Mouse (Mus musculus) testis, adult 2 months (tissue): ENCODE results near the gene Tiam1. TPM values are rescaled to one million over a fixed set of nuclear protein-coding genes. Genes with fewer than 3 reads are reported as not detected.

Source experiments
- H3K27ac ChIP-seq: fragments of 200-500 bp; 2 replicates; pipeline ENCODE4 v1.5.1; 2012; ENCODE audit warnings: low read depth, low read length; ENCODE audit not compliant: control insufficient read depth, insufficient read depth
- H3K27me3 ChIP-seq: fragments of 200-500 bp; 2 replicates; pipeline ENCODE4 v1.6.1; 2012; ENCODE audit warnings: mild to moderate bottlenecking, low read length, moderate library complexity; ENCODE audit not compliant: control insufficient read depth, insufficient read depth
- H3K36me3 ChIP-seq: fragments of 200-500 bp; 2 replicates; pipeline ENCODE4 v1.6.1; 2012; ENCODE audit warnings: mild to moderate bottlenecking, low read length; ENCODE audit not compliant: control insufficient read depth, insufficient read depth
- H3K4me1 ChIP-seq: fragments of 200-500 bp; 2 replicates; pipeline ENCODE4 v1.6.1; 2012; ENCODE audit warnings: low read length; ENCODE audit not compliant: control insufficient read depth, insufficient read depth
- H3K4me3 ChIP-seq: fragments of 200-500 bp; 2 replicates; pipeline ENCODE4 v1.5.1; 2012; ENCODE audit warnings: low read depth, mild to moderate bottlenecking, low read length, moderate library complexity, mixed read lengths; ENCODE audit not compliant: control insufficient read depth
- CTCF ChIP-seq: fragments of 200-500 bp; IDR thresholded peaks from 2 replicates; pipeline ENCODE4 v1.5.1; 2012; ENCODE audit warnings: low read depth, mild to moderate bottlenecking, inconsistent platforms, low read length, moderate library complexity; ENCODE audit not compliant: control insufficient read depth, insufficient read depth, insufficient replicate concordance
- POLR2A ChIP-seq: fragments of 200-500 bp; IDR thresholded peaks from 2 replicates; pipeline ENCODE4 v1.6.1; 2012; ENCODE audit warnings: low read depth, mild to moderate bottlenecking, inconsistent platforms, low read length, moderate library complexity; ENCODE audit not compliant: control insufficient read depth
- polyA plus RNA-seq: library from polyadenylated mRNA; depleted of rRNA; stranded (reverse); fragments of >200 nt; gene quantifications from 2 replicates; pipeline ENCODE4 v1.2.3, GENCODE M21; 2012

Tiam1 gene
- polyA plus RNA-seq, 1 experiment, result 9.6 TPM

GRCm38 (mm10) chr16:89990288-89990955, 153.1 kb downstream of the Tiam1 start:
- peaks cover 4% of the 10 kb centered on the region; the same call in 1 of the 2 replicates for H3K4me1 ChIP-seq
- TF ChIP-seq CTCF, result no peak
- TF ChIP-seq POLR2A, result no peak
- H3K4me3 ChIP-seq, result no peak overlapping the region
- H3K27ac ChIP-seq, result no peak overlapping the region
- no peaks in the 10 kb centered on the region for H3K36me3 ChIP-seq
- no peaks in the 10 kb centered on the region for H3K27me3 ChIP-seq

GRCm38 (mm10) chr16:89989816-89990215, 153.8 kb downstream of the Tiam1 start:
- Histone ChIP-seq H3K4me1 (peaks cover 4% of the 10 kb centered on the region; the same call in 1 of the 2 replicates), H3K27me3 (no peaks in the 10 kb centered on the region), H3K27ac (no peak overlapping the region), H3K4me3 (no peak overlapping the region), H3K36me3 (no peaks in the 10 kb centered on the region)
- TF ChIP-seq CTCF, result no peak
- no peak for TF ChIP-seq POLR2A

GRCm38 (mm10) chr16:89986672-89987362, 156.8 kb downstream of the Tiam1 start:
- no peak for TF ChIP-seq POLR2A
- no peak for TF ChIP-seq CTCF
- H3K27me3 ChIP-seq, result no peaks in the 10 kb centered on the region
- no peak overlapping the region for H3K4me3 ChIP-seq
- H3K4me1 ChIP-seq, result peaks cover 2% of the 10 kb centered on the region; the same call in 1 of the 2 replicates
- no peak overlapping the region for H3K27ac ChIP-seq
- no peaks in the 10 kb centered on the region for H3K36me3 ChIP-seq

GRCm38 (mm10) chr16:89985702-89986481, 157.7 kb downstream of the Tiam1 start:
- no peak overlapping the region for H3K27ac ChIP-seq
- H3K36me3 ChIP-seq, result no peaks in the 10 kb centered on the region
- no peak for TF ChIP-seq POLR2A
- no peak for TF ChIP-seq CTCF

GRCm38 (mm10) chr16:89980075-89980744, 163.4 kb downstream of the Tiam1 start:
- no peak for TF ChIP-seq CTCF
- no peak for TF ChIP-seq POLR2A
- no peaks in the 10 kb centered on the region for H3K27me3 ChIP-seq
- no peaks in the 10 kb centered on the region for H3K36me3 ChIP-seq
- H3K27ac ChIP-seq, result no peak overlapping the region
- no peak overlapping the region for H3K4me3 ChIP-seq
- no peaks in the 10 kb centered on the region for H3K4me1 ChIP-seq

More at GRCm38 (mm10) chr16:89985702-89986481, 157.7 kb downstream of the Tiam1 start:
- no peak overlapping the region for H3K4me3 ChIP-seq
- no peaks in the 10 kb centered on the region for H3K27me3 ChIP-seq
- peaks cover 2% of the 10 kb centered on the region; the same call in 1 of the 2 replicates for H3K4me1 ChIP-seq

GRCm38 (mm10) chr16:89975441-89975840, 168.1 kb downstream of the Tiam1 start:
- TF ChIP-seq CTCF (no peak), POLR2A (no peak)
- Histone ChIP-seq H3K27me3 (no peaks in the 10 kb centered on the region), H3K4me3 (no peak overlapping the region), H3K27ac (no peak overlapping the region), H3K4me1 (peaks cover 6% of the 10 kb centered on the region), H3K36me3 (no peaks in the 10 kb centered on the region)
